Mouse (Mus musculus): Measurements from ENCODE around the gene Iqck. TPM values are rescaled to one million over a fixed set of nuclear protein-coding genes. Genes with fewer than 3 reads are reported as not detected.

The Iqck gene
- polyA plus RNA-seq, 1 experiment from 2014 or later = 3.5 TPM

- H3K27ac ChIP-seq = no peak overlapping the region
Measured at GRCm38 (mm10) chr7:118928316-118928715, 72.8 kb downstream of the Iqck start.

DNA sequence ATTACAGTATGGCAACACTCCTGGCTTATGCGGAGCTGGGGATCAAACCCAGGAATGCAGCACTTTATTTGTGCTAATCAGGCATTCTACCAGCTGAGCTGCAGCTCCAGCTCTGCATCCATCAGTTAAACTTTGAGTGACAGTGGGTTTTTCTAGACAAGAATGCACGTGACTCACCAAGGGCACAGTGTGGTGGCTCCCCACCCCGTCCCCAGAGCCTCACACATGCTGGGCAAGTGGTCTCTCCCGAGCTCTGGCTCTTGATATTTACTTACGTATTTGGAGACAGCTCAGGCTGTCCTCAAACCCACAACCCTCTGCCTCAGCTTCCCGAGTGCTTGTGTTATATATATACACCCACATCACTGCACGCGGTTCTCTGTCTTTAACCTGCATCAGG, 73.4 kb downstream of the Iqck start:
- Histone ChIP-seq H3K27ac (no peak overlapping the region), H3K36me3 (replicated peaks) (no peaks in the 10 kb centered on the region), H3K9me3 (no peaks in the 10 kb centered on the region), H3K4me1 (peaks cover 16% of the 10 kb centered on the region), H3K4me3 (no peak overlapping the region), H3K27me3 (ENCODE audit: poor library complexity, severe bottlenecking) (no peaks in the 10 kb centered on the region)
- no peak for DNase-seq (ENCODE audit: extremely low spot score, low spot score)
- 75% methylated on average over 8 of the region's 8 CpGs for WGBS

More at GRCm38 (mm10) chr7:118928316-118928715, 72.8 kb downstream of the Iqck start:
- no peak for DNase-seq (ENCODE audit: extremely low spot score, low spot score)
- no peaks in the 10 kb centered on the region for H3K27me3 ChIP-seq (ENCODE audit: poor library complexity, severe bottlenecking)
- WGBS = 90% methylated on average over 3 of the region's 3 CpGs
- peaks cover 16% of the 10 kb centered on the region for H3K4me1 ChIP-seq
- H3K36me3 ChIP-seq (replicated peaks) = no peaks in the 10 kb centered on the region
- H3K4me3 ChIP-seq = no peak overlapping the region
- H3K9me3 ChIP-seq = no peaks in the 10 kb centered on the region

- DNase-seq (ENCODE audit: extremely low spot score, low spot score) = no peak
- WGBS = 51% methylated on average over 16 of the region's 16 CpGs
- no peaks in the 10 kb centered on the region for H3K36me3 ChIP-seq (replicated peaks)
Measured at GRCm38 (mm10) chr7:118929601-118930311, 74.2 kb downstream of the Iqck start.

DNA sequence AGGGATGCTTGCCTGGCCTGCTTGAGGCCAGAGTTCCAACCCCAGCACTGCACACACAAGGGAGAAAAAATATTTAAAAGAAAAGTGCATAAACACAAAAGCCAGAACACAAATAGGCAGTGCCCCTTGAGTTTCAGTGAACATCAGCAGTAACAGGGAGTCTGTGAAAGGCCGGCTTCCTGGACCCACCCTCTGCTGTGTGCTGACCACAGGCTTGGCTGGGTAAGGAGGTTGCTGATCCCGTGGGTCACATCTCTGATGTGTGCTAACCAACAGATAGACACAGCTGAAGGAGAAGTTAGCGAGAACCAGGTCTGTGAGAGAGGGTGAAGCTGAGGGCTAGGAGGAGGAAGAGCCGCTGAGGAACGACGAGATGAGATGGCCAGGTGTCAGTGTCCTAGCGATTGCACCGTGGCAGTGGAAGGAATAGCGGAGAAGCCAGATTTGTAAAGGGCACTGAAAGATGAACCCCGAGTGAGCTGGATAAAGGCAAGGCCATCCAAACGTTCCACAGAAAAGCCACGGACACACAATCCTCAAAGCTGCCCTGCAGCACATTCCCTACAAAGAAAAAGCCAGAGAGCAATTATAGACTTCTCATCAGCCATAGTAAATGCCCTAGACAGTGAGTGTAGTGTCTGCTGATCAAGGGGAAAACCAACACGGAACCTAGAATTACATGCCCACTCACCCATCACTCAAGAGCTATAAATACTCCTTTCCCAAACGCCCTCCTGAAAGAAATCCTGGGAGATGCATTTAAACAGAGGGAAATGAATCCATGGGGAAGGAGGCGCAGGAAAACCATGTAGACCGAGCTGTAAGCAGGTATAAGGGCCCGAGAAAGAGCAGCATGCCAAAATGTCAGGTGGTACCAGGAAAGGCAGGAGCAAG, 76.2 kb downstream of the Iqck start:
- Histone ChIP-seq H3K9me3 (no peaks in the 10 kb centered on the region), H3K27me3 (ENCODE audit: poor library complexity, severe bottlenecking) (no peaks in the 10 kb centered on the region), H3K4me3 (no peak overlapping the region), H3K36me3 (replicated peaks) (no peaks in the 10 kb centered on the region), H3K27ac (no peak overlapping the region), H3K4me1 (peaks cover 14% of the 10 kb centered on the region)
- no peak for DNase-seq (ENCODE audit: extremely low spot score, low spot score)
- WGBS = 90% methylated on average over 17 of the region's 17 CpGs

More at GRCm38 (mm10) chr7:118929601-118930311, 74.2 kb downstream of the Iqck start:
- peaks cover 16% of the 10 kb centered on the region for H3K4me1 ChIP-seq
- 0 out of 2 replicates have a peak overlapping the region, but pooled peaks have one; percentile 15 for H3K27ac ChIP-seq
- no peaks in the 10 kb centered on the region for H3K9me3 ChIP-seq
- H3K27me3 ChIP-seq (ENCODE audit: poor library complexity, severe bottlenecking) = no peaks in the 10 kb centered on the region
- no peak overlapping the region for H3K4me3 ChIP-seq

GRCm38 (mm10) chr7:118935306-118935705, 79.8 kb downstream of the Iqck start:
- WGBS = 81% methylated on average over 2 of the region's 2 CpGs
- DNase-seq (ENCODE audit: extremely low spot score, low spot score) = no peak
- Histone ChIP-seq H3K27me3 (ENCODE audit: poor library complexity, severe bottlenecking) (no peaks in the 10 kb centered on the region), H3K4me1 (peaks cover 19% of the 10 kb centered on the region), H3K9me3 (no peaks in the 10 kb centered on the region), H3K36me3 (replicated peaks) (no peaks in the 10 kb centered on the region), H3K27ac (no peak overlapping the region), H3K4me3 (no peak overlapping the region)

DNA sequence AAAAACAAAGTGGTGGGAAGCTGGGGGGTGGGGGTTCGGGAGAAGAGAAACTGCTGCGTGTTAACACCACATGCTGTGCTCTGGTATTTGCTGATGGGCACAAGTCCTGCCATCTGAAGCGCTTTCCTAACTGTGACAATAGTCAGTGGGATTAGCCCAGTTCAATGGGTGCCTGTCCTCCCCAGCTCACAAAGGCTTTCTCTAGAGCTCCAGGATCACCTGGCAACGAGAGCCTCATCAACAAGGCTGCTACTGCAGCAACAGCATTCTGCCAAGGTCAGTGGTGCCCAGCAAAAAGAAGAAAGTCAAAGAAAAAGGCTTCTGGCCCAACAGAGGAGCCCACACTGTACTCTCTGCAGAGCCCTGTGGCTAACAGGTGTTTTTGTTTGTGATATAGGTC, 81.3 kb downstream of the Iqck start:
- no peak for DNase-seq (ENCODE audit: extremely low spot score, low spot score)
- peak overlapping the region; percentile 51; the same call in 1 of the 2 replicates for H3K27ac ChIP-seq
- H3K27me3 ChIP-seq (ENCODE audit: poor library complexity, severe bottlenecking) = no peaks in the 10 kb centered on the region
- no peak overlapping the region for H3K4me3 ChIP-seq
- no peaks in the 10 kb centered on the region for H3K9me3 ChIP-seq
- H3K36me3 ChIP-seq (replicated peaks) = no peaks in the 10 kb centered on the region
- 11% methylated on average over 4 of the region's 4 CpGs for WGBS
- peaks cover 18% of the 10 kb centered on the region for H3K4me1 ChIP-seq

DNA sequence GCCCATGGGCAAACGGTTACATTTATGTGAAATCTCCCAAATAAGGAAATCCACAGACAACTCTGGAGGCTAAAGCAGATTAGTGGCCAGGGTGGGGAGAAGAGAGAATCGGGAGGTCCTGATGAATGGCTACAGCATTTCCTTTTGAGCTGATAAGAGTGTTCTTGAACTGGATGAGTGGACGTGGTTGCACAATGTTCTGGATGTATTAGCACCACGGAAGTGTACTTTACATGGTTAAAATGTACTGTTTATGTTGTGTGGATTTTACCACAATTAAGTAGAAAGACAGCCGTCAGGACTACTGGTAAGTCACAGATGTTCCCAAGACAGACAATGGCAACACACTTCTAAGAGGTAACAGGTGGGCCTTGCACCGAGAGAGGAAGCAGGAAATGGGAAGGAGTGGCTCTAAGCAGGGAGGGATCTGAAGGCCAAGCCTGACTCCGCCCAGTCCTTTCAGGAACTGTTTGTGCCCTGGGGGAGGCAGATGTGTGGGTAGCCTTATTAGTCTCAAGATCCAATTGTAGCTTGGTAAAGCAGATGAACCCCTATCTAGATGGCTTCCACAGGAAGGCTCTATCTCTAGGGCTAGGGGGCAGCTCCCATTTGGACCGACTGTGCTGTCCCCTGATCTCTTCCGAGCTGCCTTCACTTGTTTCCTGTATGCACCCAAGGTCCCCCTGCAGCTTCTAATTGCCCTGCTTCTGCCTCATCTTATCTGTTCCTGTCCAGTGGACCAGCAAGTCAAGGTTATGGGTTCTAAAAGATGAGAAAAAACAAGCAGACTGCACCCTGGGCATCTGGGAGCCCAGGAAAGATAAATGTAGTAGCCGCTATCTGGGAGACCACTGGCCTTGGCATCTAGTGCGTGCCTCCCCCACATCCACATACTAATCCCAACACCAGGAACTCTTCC, 82.2 kb downstream of the Iqck start:
- WGBS = 75% methylated on average over 11 of the region's 11 CpGs
- no peak overlapping the region for H3K4me3 ChIP-seq

DNA sequence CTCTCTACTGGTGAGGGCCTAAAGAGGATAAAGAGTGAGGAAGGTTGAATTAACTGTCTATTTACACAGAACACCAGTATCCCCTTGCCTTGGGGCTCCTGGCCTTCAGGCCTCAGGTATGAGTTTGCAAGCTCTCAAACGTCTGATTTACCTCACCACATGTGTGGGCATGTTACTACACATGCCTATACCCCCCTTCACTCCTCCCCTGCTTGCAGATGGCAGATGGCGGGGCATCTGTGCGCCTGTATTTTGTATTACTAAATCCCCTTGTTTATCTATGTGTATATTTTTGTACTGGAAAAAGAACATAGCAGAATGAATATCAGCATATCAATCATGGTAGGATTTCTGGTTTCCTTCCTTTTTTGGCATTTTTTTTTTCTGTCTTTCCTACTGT, 86.7 kb downstream of the Iqck start:
- no peaks in the 10 kb centered on the region for H3K9me3 ChIP-seq
- 86% methylated on average over 3 of the region's 3 CpGs for WGBS
- H3K4me3 ChIP-seq = no peak overlapping the region
- H3K4me1 ChIP-seq = peaks cover 13% of the 10 kb centered on the region
- no peak overlapping the region for H3K27ac ChIP-seq
- H3K27me3 ChIP-seq (ENCODE audit: poor library complexity, severe bottlenecking) = no peaks in the 10 kb centered on the region
- no peak for DNase-seq (ENCODE audit: extremely low spot score, low spot score)
- H3K36me3 ChIP-seq (replicated peaks) = no peaks in the 10 kb centered on the region

More for the DNA sequence above, 82.2 kb downstream of the Iqck start:
- no peaks in the 10 kb centered on the region for H3K36me3 ChIP-seq (replicated peaks)
- no peaks in the 10 kb centered on the region for H3K9me3 ChIP-seq
- H3K27me3 ChIP-seq (ENCODE audit: poor library complexity, severe bottlenecking) = no peaks in the 10 kb centered on the region
- no peak for DNase-seq (ENCODE audit: extremely low spot score, low spot score)
- H3K27ac ChIP-seq = no peak overlapping the region
- peaks cover 18% of the 10 kb centered on the region for H3K4me1 ChIP-seq

DNA sequence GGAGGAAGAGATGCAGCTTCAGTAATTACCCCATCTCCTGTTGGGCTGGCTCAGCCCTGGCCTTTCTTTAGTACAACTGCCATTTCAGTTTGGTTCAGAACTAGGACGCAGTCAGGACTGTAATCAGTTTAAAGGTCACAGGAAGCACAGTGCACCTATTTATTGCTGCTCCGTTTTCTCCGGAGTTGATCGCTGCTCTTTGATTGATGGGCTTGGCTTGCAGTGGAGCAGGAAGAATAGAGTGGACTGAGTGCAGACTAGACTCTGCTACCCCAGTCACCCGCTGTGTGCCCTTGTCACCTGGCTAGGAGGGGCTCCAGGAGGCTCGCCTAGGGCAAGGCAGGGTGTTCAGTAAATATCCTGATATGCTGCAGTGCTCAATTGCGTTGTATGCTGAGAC, 87.6 kb downstream of the Iqck start:
- Histone ChIP-seq H3K4me1 (peaks cover 5% of the 10 kb centered on the region), H3K27ac (no peak overlapping the region), H3K27me3 (ENCODE audit: poor library complexity, severe bottlenecking) (no peaks in the 10 kb centered on the region), H3K4me3 (no peak overlapping the region), H3K9me3 (no peaks in the 10 kb centered on the region), H3K36me3 (replicated peaks) (no peaks in the 10 kb centered on the region)
- DNase-seq (ENCODE audit: extremely low spot score, low spot score) = no peak
- 62% methylated on average over 7 of the region's 7 CpGs for WGBS

DNA sequence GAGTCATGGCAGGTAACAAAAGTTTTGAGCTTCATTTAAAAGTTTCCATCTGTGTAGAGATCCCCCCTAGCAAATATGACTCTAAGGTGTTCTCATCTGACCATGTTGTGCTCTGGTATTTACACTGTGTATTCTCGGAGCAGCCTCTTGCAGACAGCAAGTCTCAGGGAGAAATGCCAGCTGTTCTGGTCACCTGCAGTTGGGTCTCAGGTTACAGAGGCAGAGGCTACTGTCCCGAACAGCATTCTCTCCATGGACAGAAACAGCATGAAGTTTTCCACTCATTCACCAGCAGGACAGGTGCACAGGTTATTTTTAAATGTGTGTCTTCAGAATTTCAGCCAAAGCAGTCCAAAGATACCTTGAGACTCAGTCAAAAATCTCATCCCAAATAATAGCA, 89.3 kb downstream of the Iqck start:
- WGBS = 24% methylated on average over 2 of the region's 2 CpGs
- peaks cover 8% of the 10 kb centered on the region for H3K4me1 ChIP-seq
- DNase-seq (ENCODE audit: extremely low spot score, low spot score) = no peak

DNA sequence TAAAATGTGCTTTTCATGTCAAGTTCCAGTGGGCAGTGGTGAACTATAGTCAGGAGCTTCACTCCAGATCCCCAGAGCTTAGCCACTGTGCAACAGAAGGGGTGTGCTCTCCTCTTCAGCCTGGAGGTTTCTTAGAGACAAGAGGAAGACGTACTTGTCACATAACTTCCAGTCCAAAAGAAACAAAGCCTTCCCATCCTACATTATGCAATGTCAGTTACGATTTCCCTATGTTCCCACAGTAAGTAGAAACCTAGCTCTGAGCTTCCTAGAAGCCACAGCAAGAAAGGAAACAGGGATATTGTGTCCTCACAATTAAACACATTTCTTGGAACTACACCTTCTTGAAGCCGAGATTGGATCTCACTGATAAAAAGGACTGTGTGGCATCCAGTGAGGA, 91.7 kb downstream of the Iqck start:
- WGBS = 66% methylated on average over 3 of the region's 3 CpGs

More for the DNA sequence above, 89.3 kb downstream of the Iqck start:
- Histone ChIP-seq H3K27me3 (ENCODE audit: poor library complexity, severe bottlenecking) (no peaks in the 10 kb centered on the region), H3K27ac (no peak overlapping the region), H3K9me3 (no peaks in the 10 kb centered on the region), H3K4me3 (no peak overlapping the region), H3K36me3 (replicated peaks) (no peaks in the 10 kb centered on the region)

DNA sequence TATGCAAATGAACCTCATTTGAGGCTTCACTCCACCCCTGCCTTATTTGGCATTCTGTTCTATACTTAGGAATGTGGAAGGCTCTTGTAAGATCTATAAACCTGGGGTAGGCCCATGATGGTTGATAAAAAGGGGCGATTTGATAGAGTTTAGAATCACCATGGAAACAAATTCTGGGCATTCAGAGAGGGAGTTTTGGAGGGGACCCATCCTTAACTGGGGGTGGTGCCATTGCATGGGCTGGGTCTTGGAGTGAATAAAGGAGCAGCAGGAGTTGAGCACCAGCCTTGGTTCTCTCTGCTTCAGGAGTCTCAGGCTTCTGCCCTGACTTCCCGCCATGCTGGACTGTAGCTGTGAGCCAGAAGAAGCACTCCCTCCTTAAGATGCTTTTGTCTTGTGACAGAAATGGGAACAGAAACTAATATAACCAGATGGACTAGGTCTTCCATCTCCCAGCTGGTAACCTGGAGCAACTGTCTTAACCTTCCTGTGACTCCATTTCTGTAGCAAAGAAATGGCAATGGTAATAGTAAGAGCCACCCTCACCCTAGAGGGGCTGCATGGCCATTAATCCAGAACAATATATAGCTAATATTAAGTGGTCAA, 93.2 kb downstream of the Iqck start:
- DNase-seq (ENCODE audit: extremely low spot score, low spot score) = no peak
- Histone ChIP-seq H3K4me1 (peaks cover 3% of the 10 kb centered on the region; the same call in 1 of the 2 replicates), H3K27ac (no peak overlapping the region), H3K36me3 (replicated peaks) (no peaks in the 10 kb centered on the region), H3K9me3 (no peaks in the 10 kb centered on the region), H3K27me3 (ENCODE audit: poor library complexity, severe bottlenecking) (no peaks in the 10 kb centered on the region), H3K4me3 (no peak overlapping the region)
- 71% methylated on average over 2 of the region's 2 CpGs for WGBS

More for the DNA sequence above, 91.7 kb downstream of the Iqck start:
- H3K27me3 ChIP-seq (ENCODE audit: poor library complexity, severe bottlenecking) = no peaks in the 10 kb centered on the region
- H3K27ac ChIP-seq = no peak overlapping the region
- H3K9me3 ChIP-seq = no peaks in the 10 kb centered on the region
- H3K4me1 ChIP-seq = peaks cover 8% of the 10 kb centered on the region
- H3K4me3 ChIP-seq = no peak overlapping the region
- no peaks in the 10 kb centered on the region for H3K36me3 ChIP-seq (replicated peaks)
- no peak for DNase-seq (ENCODE audit: extremely low spot score, low spot score)

Measured in forebrain, embryonic 10.5 days (tissue).